ENCODE assay signal across 9 mouse cellular contexts in genomic region chr11:98936170-98936569, GRCm38 (mm10). TPM values are rescaled to one million over a fixed set of nuclear protein-coding genes. Genes with fewer than 3 reads are reported as not detected.
A peak's percentile ranks its signal among the peaks of the same experiment; 100 is the strongest.
DNase-seq lines count a peak whose midpoint lies in the region; ATAC-seq and TF ChIP-seq lines count a peak whose summit lies in the region.
"Had no signal": no experiment of that assay in that cellular context is flagged by ENCODE, and none has a peak within 500 bp of the region (broad histone marks: within the 10 kb centered on the region; RNA-seq: fewer than 3 reads in every experiment).

No protein-coding gene starts in this region.

- no peak for DNase-seq in spleen, adult 2 months (ENCODE audit: low read depth in 1 of 2, low spot score in 2 of 2)
- no peak for DNase-seq in spleen, postnatal 36 days (ENCODE audit: low spot score in 2 of 2)
- peak; percentile 79 to 82 for DNase-seq in heart, postnatal 36 days
- peak; percentile 16 for DNase-seq in midbrain, embryonic 14.5 days
- no peak for DNase-seq in left cerebral cortex, postnatal 14 days (ENCODE audit: low spot score in 2 of 2)
- no peak for DNase-seq in spleen, postnatal 4 days (ENCODE audit: low spot score in 2 of 2)

- H3K4me2 ChIP-seq in forebrain, embryonic 13.5 days, result peak overlapping the region; percentile 90
- H3K4me2 ChIP-seq in limb, embryonic 12.5 days, result peak overlapping the region; percentile 90
- H3K4me2 ChIP-seq in midbrain, embryonic 14.5 days (ENCODE audit: low read length), result peak overlapping the region; percentile 98

- peak overlapping the region; percentile 81 for H3K27ac ChIP-seq in spleen, adult 2 months (ENCODE audit: insufficient read depth, low read length)
- H3K27ac ChIP-seq in forebrain, embryonic 13.5 days, result no peak overlapping the region
- H3K27ac ChIP-seq in limb, embryonic 12.5 days, result peak overlapping the region; percentile 96
- H3K27ac ChIP-seq in midbrain, embryonic 14.5 days (replicated peaks; ENCODE audit: low read depth, low read length), result no peak overlapping the region

- H3K4me3 ChIP-seq in spleen, adult 2 months (ENCODE audit: extremely low read depth, insufficient read depth, insufficient read length), result peak overlapping the region; percentile 85; the same call in 1 of the 2 replicates
- peak overlapping the region; percentile 20; the same call in 1 of the 2 replicates for H3K4me3 ChIP-seq in forebrain, embryonic 13.5 days
- H3K4me3 ChIP-seq in limb, embryonic 12.5 days (replicated peaks), result peak overlapping the region; percentile 75
- H3K4me3 ChIP-seq in midbrain, embryonic 14.5 days (replicated peaks; ENCODE audit: low read depth, low read length), result 0 out of 2 replicates have a peak overlapping the region, but pooled peaks have one; percentile 54

- no peak for TF ChIP-seq POLR2A in spleen, adult 2 months (IDR thresholded peaks at IDR 0.05; ENCODE audit: low read depth, low read length)

- WGBS in spleen, adult 2 months, result 71% methylated on average over 29 of the region's 29 CpGs
- WGBS in forebrain, embryonic 13.5 days, result 2% methylated on average over 29 of the region's 29 CpGs
- under 1% methylated on average over 29 of the region's 29 CpGs for WGBS in limb, embryonic 12.5 days
- WGBS in midbrain, embryonic 14.5 days, result 2% methylated on average over 29 of the region's 29 CpGs

- H3K9ac ChIP-seq in forebrain, embryonic 13.5 days, result peak overlapping the region; percentile 51
- peak overlapping the region; percentile 56 for H3K9ac ChIP-seq in limb, embryonic 12.5 days (replicated peaks)
- H3K9ac ChIP-seq in midbrain, embryonic 14.5 days (replicated peaks; ENCODE audit: low read length), result no peak overlapping the region; the same call in 1 of the 2 replicates

- H3K27me3 ChIP-seq in spleen, adult 2 months (ENCODE audit: control insufficient read depth, insufficient read depth, low read length), result no peaks in the 10 kb centered on the region
- peaks cover 19% of the 10 kb centered on the region for H3K27me3 ChIP-seq in forebrain, embryonic 13.5 days
- H3K27me3 ChIP-seq in limb, embryonic 12.5 days, result no peaks in the 10 kb centered on the region
- 0 out of 2 replicates have a peak, but pooled peaks cover 11% of the 10 kb centered on the region for H3K27me3 ChIP-seq in midbrain, embryonic 14.5 days (ENCODE audit: control insufficient read depth, insufficient read depth, low read length)

- H3K4me1 ChIP-seq in spleen, adult 2 months (ENCODE audit: control insufficient read depth, insufficient read depth, insufficient read length), result peaks cover 41% of the 10 kb centered on the region; the same call in 1 of the 2 replicates
- peaks cover 74% of the 10 kb centered on the region for H3K4me1 ChIP-seq in forebrain, embryonic 13.5 days
- H3K4me1 ChIP-seq in limb, embryonic 12.5 days (replicated peaks), result peaks cover 90% of the 10 kb centered on the region
- H3K4me1 ChIP-seq in midbrain, embryonic 14.5 days (ENCODE audit: control insufficient read depth, insufficient read depth, low read length), result peaks cover 57% of the 10 kb centered on the region

- ATAC-seq in forebrain, embryonic 13.5 days, result no peak
- ATAC-seq in limb, embryonic 12.5 days (ENCODE audit: insufficient number of reproducible peaks, insufficient read depth, low FRiP score, low TSS enrichment, low read depth), result peak; percentile 24; the same call in 1 of the 2 replicates
- no peak for ATAC-seq in midbrain, embryonic 14.5 days (ENCODE audit: low FRiP score, low TSS enrichment)

- intact Hi-C loops in heart, postnatal 36 days (cut with DNase I), result no loop called here
- intact Hi-C loops in left cerebral cortex, postnatal 14 days (cut with DNase I), result no loop called here

- no peaks in the 10 kb centered on the region for H3K9me3 ChIP-seq in forebrain, embryonic 13.5 days (replicated peaks)
- no peaks in the 10 kb centered on the region for H3K9me3 ChIP-seq in limb, embryonic 12.5 days
- H3K9me3 ChIP-seq in midbrain, embryonic 14.5 days (ENCODE audit: control insufficient read depth, low read length), result no peaks in the 10 kb centered on the region

- H3K36me3 ChIP-seq in spleen, adult 2 months (ENCODE audit: control insufficient read depth, insufficient read depth, low read length), result no peaks in the 10 kb centered on the region
- no peaks in the 10 kb centered on the region for H3K36me3 ChIP-seq in forebrain, embryonic 13.5 days (ENCODE audit: poor library complexity, severe bottlenecking)
- H3K36me3 ChIP-seq in limb, embryonic 12.5 days, result peaks cover 5% of the 10 kb centered on the region; the same call in 1 of the 2 replicates
- H3K36me3 ChIP-seq in midbrain, embryonic 14.5 days (ENCODE audit: control insufficient read depth, insufficient read depth, low read length), result no peaks in the 10 kb centered on the region

- TF ChIP-seq CTCF in spleen, adult 2 months (IDR thresholded peaks at IDR 0.05; ENCODE audit: extremely low read depth, insufficient read depth, insufficient read length, insufficient replicate concordance), result no peak

RNA-seq across cellular contexts. Expression of gene Rara, which starts 8.6 kb away (rescaled TPM):
- 37.0 and 48.8 TPM in 2 replicates for polyA plus RNA-seq in spleen, adult 2 months (2012; rRNA removed)
- polyA plus RNA-seq in forebrain, embryonic 13.5 days (2015; fragmentation: Nextera tagmentation; extraction: Ambion mirVana), result 8.7 and 10.2 TPM in 2 replicates
- total RNA-seq in heart, postnatal 36 days (2021), result 10 to 100 TPM; 10.5 to 13.6 TPM
- polyA plus RNA-seq in limb, embryonic 12.5 days (2016; fragmentation: Nextera tagmentation; extraction: Ambion mirVana), result 47.1 TPM in 2 replicates
- polyA plus RNA-seq in midbrain, embryonic 14.5 days (2014; fragmentation: Nextera tagmentation; extraction: Ambion mirVana), result 8.8 and 11.0 TPM in 2 replicates
- 10 to 100 TPM; 14.6 to 15.1 TPM for total RNA-seq in left cerebral cortex, postnatal 14 days (2021)

RNA-seq across cellular contexts. Expression of gene Cdc6, which starts 28.6 kb away (rescaled TPM):
- polyA plus RNA-seq in spleen, adult 2 months (2012; rRNA removed), result 1.6 and 2.0 TPM in 2 replicates
- polyA plus RNA-seq in forebrain, embryonic 13.5 days (2015; fragmentation: Nextera tagmentation; extraction: Ambion mirVana), result 23.0 and 26.9 TPM in 2 replicates
- under 1 TPM; 0.14 to 0.49 TPM for total RNA-seq in heart, postnatal 36 days (2021)
- 44.8 and 48.5 TPM in 2 replicates for polyA plus RNA-seq in limb, embryonic 12.5 days (2016; fragmentation: Nextera tagmentation; extraction: Ambion mirVana)
- polyA plus RNA-seq in midbrain, embryonic 14.5 days (2014; fragmentation: Nextera tagmentation; extraction: Ambion mirVana), result 2.5 and 5.6 TPM in 2 replicates
- under 1 TPM; 0.47 to 0.57 TPM for total RNA-seq in left cerebral cortex, postnatal 14 days (2021)

RNA-seq across cellular contexts. Expression of gene Gjd3, which starts 46.6 kb away (rescaled TPM):
- polyA plus RNA-seq in spleen, adult 2 months (2012; rRNA removed), result 0.56 and 0.67 TPM in 2 replicates
- polyA plus RNA-seq in forebrain, embryonic 13.5 days (2015; fragmentation: Nextera tagmentation; extraction: Ambion mirVana), result 0.21 TPM in 1 of 2 replicates, not detected in the other
- under 1 TPM; 0.33 to 0.36 TPM for total RNA-seq in heart, postnatal 36 days (2021)
- polyA plus RNA-seq in limb, embryonic 12.5 days (2016; fragmentation: Nextera tagmentation; extraction: Ambion mirVana), result 0.51 TPM in 1 of 2 replicates, not detected in the other
- 0.70 and 2.0 TPM in 2 replicates for polyA plus RNA-seq in midbrain, embryonic 14.5 days (2014; fragmentation: Nextera tagmentation; extraction: Ambion mirVana)
- 1 to 10 TPM; 2.8 to 3.1 TPM for total RNA-seq in left cerebral cortex, postnatal 14 days (2021)
- polyA plus RNA-seq: macrophage had no signal

Comparison
In these comparisons a context has a peak if more than half of its experiments do, and no peak if none do; other contexts are left out.
1. DNase-seq: peak in heart, postnatal 36 days (2 of 2) and midbrain, embryonic 14.5 days (single experiment); none in spleen, adult 2 months (0 of 2), spleen, postnatal 36 days (0 of 2), left cerebral cortex, postnatal 14 days (0 of 2) and spleen, postnatal 4 days (0 of 2).
2. H3K27ac ChIP-seq: peak in spleen, adult 2 months (single experiment) and limb, embryonic 12.5 days (single experiment); none in forebrain, embryonic 13.5 days (single experiment) and midbrain, embryonic 14.5 days (single experiment).
3. H3K4me3 ChIP-seq: peak in every context shown above with its lines; median percentile 85 in spleen, adult 2 months; 75 in limb, embryonic 12.5 days; 54 in midbrain, embryonic 14.5 days; 20 in forebrain, embryonic 13.5 days.
4. Peak in every context shown above with its lines, with median percentiles within 50 percentile points of each other: H3K4me2 ChIP-seq.